In genomic region chr4:115000429-115000795, GRCm38 (mm10) we compare ENCODE assay signal across 8 mouse cellular contexts. TPM values are rescaled to one million over a fixed set of nuclear protein-coding genes. Genes with fewer than 3 reads are reported as not detected.
DNase-seq lines count a peak whose midpoint lies in the region; ATAC-seq and TF ChIP-seq lines count a peak whose summit lies in the region.

No protein-coding gene starts in this region.

- H3K4me1 ChIP-seq in spleen, adult 2 months (ENCODE audit: control insufficient read depth, insufficient read depth, insufficient read length) = no peaks in the 10 kb centered on the region
- no peaks in the 10 kb centered on the region; the same call in 1 of the 2 replicates for H3K4me1 ChIP-seq in embryonic facial prominence, embryonic 14.5 days (ENCODE audit: control insufficient read depth, insufficient read depth, low read length)
- H3K4me1 ChIP-seq in limb, embryonic 12.5 days (replicated peaks) = peaks cover 17% of the 10 kb centered on the region
- peaks cover 8% of the 10 kb centered on the region for H3K4me1 ChIP-seq in neural tube, embryonic 15.5 days

- intact Hi-C loops in left cerebral cortex, postnatal 4 days (cut with DNase I) = no loop called here

- no peak for TF ChIP-seq CTCF in spleen, adult 2 months (IDR thresholded peaks at IDR 0.05; ENCODE audit: extremely low read depth, insufficient read depth, insufficient read length, insufficient replicate concordance)

- peak overlapping the region; percentile 77 for H3K9ac ChIP-seq in embryonic facial prominence, embryonic 14.5 days (ENCODE audit: low read depth, low read length)
- H3K9ac ChIP-seq in limb, embryonic 12.5 days (replicated peaks) = peak overlapping the region; percentile 73
- peak overlapping the region; percentile 47 for H3K9ac ChIP-seq in neural tube, embryonic 15.5 days (replicated peaks)

- H3K27me3 ChIP-seq in spleen, adult 2 months (ENCODE audit: control insufficient read depth, insufficient read depth, low read length) = no peaks in the 10 kb centered on the region
- H3K27me3 ChIP-seq in embryonic facial prominence, embryonic 14.5 days (replicated peaks; ENCODE audit: control insufficient read depth, insufficient read depth, low read length) = no peaks in the 10 kb centered on the region
- H3K27me3 ChIP-seq in limb, embryonic 12.5 days = no peaks in the 10 kb centered on the region
- H3K27me3 ChIP-seq in neural tube, embryonic 15.5 days (replicated peaks) = no peaks in the 10 kb centered on the region

- no peak for DNase-seq in spleen, adult 2 months (ENCODE audit: low read depth in 1 of 2, low spot score in 2 of 2)
- DNase-seq in spleen, postnatal 14 days (ENCODE audit: low spot score in 2 of 2) = no peak
- DNase-seq in embryonic facial prominence, embryonic 14.5 days (ENCODE audit: low spot score) = peak; percentile 47
- DNase-seq in left cerebral cortex, postnatal 4 days = no peak
- DNase-seq in cerebellum, postnatal 14 days = no peak
- no peak for DNase-seq in kidney, postnatal 14 days

- ATAC-seq in embryonic facial prominence, embryonic 14.5 days (ENCODE audit: low read depth) = 0 out of 2 replicates have a peak, but pooled peaks have one; percentile 16
- ATAC-seq in limb, embryonic 12.5 days (ENCODE audit: insufficient number of reproducible peaks, insufficient read depth, low FRiP score, low TSS enrichment, low read depth) = peak; percentile 38; the same call in 1 of the 2 replicates
- peak; percentile 19; the same call in 1 of the 2 replicates for ATAC-seq in neural tube, embryonic 15.5 days (ENCODE audit: low FRiP score)

- 2% methylated on average over 8 of the region's 8 CpGs for WGBS in spleen, adult 2 months
- 1% methylated on average over 8 of the region's 8 CpGs for whole genome bisulfite sequencing in embryonic facial prominence, embryonic 14.5 days
- 3% methylated on average over 8 of the region's 8 CpGs for WGBS in limb, embryonic 12.5 days
- 1% methylated on average over 8 of the region's 8 CpGs for WGBS in neural tube, embryonic 15.5 days

- TF ChIP-seq POLR2A in spleen, adult 2 months (IDR thresholded peaks at IDR 0.05; ENCODE audit: low read depth, low read length) = no peak

- H3K27ac ChIP-seq in spleen, adult 2 months (ENCODE audit: insufficient read depth, low read length) = no peak overlapping the region
- H3K27ac ChIP-seq in embryonic facial prominence, embryonic 14.5 days (replicated peaks; ENCODE audit: low read depth, low read length) = peak overlapping the region; percentile 73
- H3K27ac ChIP-seq in limb, embryonic 12.5 days = peak overlapping the region; percentile 87
- no peak overlapping the region for H3K27ac ChIP-seq in neural tube, embryonic 15.5 days (replicated peaks)

- H3K36me3 ChIP-seq in spleen, adult 2 months (ENCODE audit: control insufficient read depth, insufficient read depth, low read length) = no peaks in the 10 kb centered on the region
- peaks cover 22% of the 10 kb centered on the region for H3K36me3 ChIP-seq in embryonic facial prominence, embryonic 14.5 days (ENCODE audit: control insufficient read depth, insufficient read depth, low read length)
- peaks cover 22% of the 10 kb centered on the region for H3K36me3 ChIP-seq in limb, embryonic 12.5 days
- no peaks in the 10 kb centered on the region for H3K36me3 ChIP-seq in neural tube, embryonic 15.5 days

- no peaks in the 10 kb centered on the region for H3K9me3 ChIP-seq in embryonic facial prominence, embryonic 14.5 days (ENCODE audit: control insufficient read depth, low read length)
- no peaks in the 10 kb centered on the region for H3K9me3 ChIP-seq in limb, embryonic 12.5 days
- no peaks in the 10 kb centered on the region for H3K9me3 ChIP-seq in neural tube, embryonic 15.5 days (replicated peaks)

- peak overlapping the region; percentile 67 for H3K4me2 ChIP-seq in embryonic facial prominence, embryonic 14.5 days (ENCODE audit: low read depth, low read length)
- H3K4me2 ChIP-seq in limb, embryonic 12.5 days = peak overlapping the region; percentile 69
- peak overlapping the region; percentile 76 for H3K4me2 ChIP-seq in neural tube, embryonic 15.5 days

- H3K4me3 ChIP-seq in spleen, adult 2 months (ENCODE audit: extremely low read depth, insufficient read depth, insufficient read length) = peak overlapping the region; percentile 87
- H3K4me3 ChIP-seq in embryonic facial prominence, embryonic 14.5 days (ENCODE audit: low read depth, low read length) = peak overlapping the region; percentile 65
- H3K4me3 ChIP-seq in limb, embryonic 12.5 days (replicated peaks) = peak overlapping the region; percentile 74
- peak overlapping the region; percentile 53 for H3K4me3 ChIP-seq in neural tube, embryonic 15.5 days (replicated peaks)

RNA-seq across cellular contexts. Expression of gene Stil, which starts 0.5 kb away (rescaled TPM):
- polyA plus RNA-seq in spleen, adult 2 months (2012; rRNA removed) = 1.2 TPM in 2 replicates
- 11.8 and 14.1 TPM in 2 replicates for polyA plus RNA-seq in embryonic facial prominence, embryonic 14.5 days (2014; fragmentation: Nextera tagmentation; extraction: Ambion mirVana)
- polyA plus RNA-seq in limb, embryonic 12.5 days (2016; fragmentation: Nextera tagmentation; extraction: Ambion mirVana) = 16.9 and 20.3 TPM in 2 replicates
- 1.1 and 5.5 TPM in 2 replicates for polyA plus RNA-seq in neural tube, embryonic 15.5 days (2015; fragmentation: Nextera tagmentation; extraction: Ambion mirVana)
- 1 to 10 TPM; 2.9 to 3.1 TPM for total RNA-seq in left cerebral cortex, postnatal 4 days (2021)

RNA-seq across cellular contexts. Expression of gene Cmpk1, which starts 13.4 kb away (rescaled TPM):
- polyA plus RNA-seq in spleen, adult 2 months (2012; rRNA removed) = 9.0 and 13.6 TPM in 2 replicates
- 110 and 112 TPM in 2 replicates for polyA plus RNA-seq in embryonic facial prominence, embryonic 14.5 days (2014; fragmentation: Nextera tagmentation; extraction: Ambion mirVana)
- polyA plus RNA-seq in limb, embryonic 12.5 days (2016; fragmentation: Nextera tagmentation; extraction: Ambion mirVana) = 81.8 and 89.3 TPM in 2 replicates
- polyA plus RNA-seq in neural tube, embryonic 15.5 days (2015; fragmentation: Nextera tagmentation; extraction: Ambion mirVana) = 175 and 210 TPM in 2 replicates
- total RNA-seq in left cerebral cortex, postnatal 4 days (2021) = 100 to 1,000 TPM; 141 to 149 TPM

RNA-seq across cellular contexts. Expression of gene Tal1, which starts 55.8 kb away (rescaled TPM):
- 20.9 and 37.0 TPM in 2 replicates for polyA plus RNA-seq in spleen, adult 2 months (2012; rRNA removed)
- polyA plus RNA-seq in embryonic facial prominence, embryonic 14.5 days (2014; fragmentation: Nextera tagmentation; extraction: Ambion mirVana) = 1.3 and 1.6 TPM in 2 replicates
- 1.4 and 1.9 TPM in 2 replicates for polyA plus RNA-seq in limb, embryonic 12.5 days (2016; fragmentation: Nextera tagmentation; extraction: Ambion mirVana)
- 1.0 and 1.7 TPM in 2 replicates for polyA plus RNA-seq in neural tube, embryonic 15.5 days (2015; fragmentation: Nextera tagmentation; extraction: Ambion mirVana)
- 1 to 10 TPM; 2.1 to 2.4 TPM for total RNA-seq in left cerebral cortex, postnatal 4 days (2021)

Comparison
In these comparisons a context has a peak if more than half of its experiments do, and no peak if none do; other contexts are left out.
1. H3K27ac ChIP-seq: peak in embryonic facial prominence, embryonic 14.5 days (single experiment) and limb, embryonic 12.5 days (single experiment); none in spleen, adult 2 months (single experiment) and neural tube, embryonic 15.5 days (single experiment).
2. Peak in every context shown above with its lines, with median percentiles within 50 percentile points of each other: H3K4me3 ChIP-seq, ATAC-seq, H3K4me2 ChIP-seq and H3K9ac ChIP-seq.